Mouse (Mus musculus) gastrocnemius, adult 2 months (tissue): ENCODE measurements around the gene Arhgap32. TPM values are rescaled to one million over a fixed set of nuclear protein-coding genes. Genes with fewer than 3 reads are reported as not detected.

Experiments
- DNase-seq: peaks from one replicate; pipeline ENCODE4 v3.0.0; 2022
- H3K27ac ChIP-seq: fragments of 200-600 bp; 2 replicates; pipeline ENCODE4 v1.8.1; 2022; ENCODE audit warnings: mild to moderate bottlenecking
- H3K4me3 ChIP-seq: fragments of 200-600 bp; 2 replicates; pipeline ENCODE4 v1.8.1; 2022; ENCODE audit warnings: mild to moderate bottlenecking, moderate library complexity
- CTCF ChIP-seq: fragments of 200-600 bp; IDR thresholded peaks from 2 replicates; pipeline ENCODE4 v1.8.1; 2022; ENCODE audit warnings: antibody characterized with exemption, mild to moderate bottlenecking, moderate library complexity
- intact Hi-C: fragments of 180-260 bp; cut with DNase I; formaldehyde crosslinking; loops from one replicate; pipeline ENCODE4 v1.15.1; 2025
- total RNA-seq, 2 experiments: library from RNA; stranded (reverse); gene quantifications; 2 replicates each; pipeline ENCODE4 v1.2.3; 2021

Gene Arhgap32
- total RNA-seq, 2 experiments from 2014 or later: 6.6 to 7.6 TPM

DNA sequence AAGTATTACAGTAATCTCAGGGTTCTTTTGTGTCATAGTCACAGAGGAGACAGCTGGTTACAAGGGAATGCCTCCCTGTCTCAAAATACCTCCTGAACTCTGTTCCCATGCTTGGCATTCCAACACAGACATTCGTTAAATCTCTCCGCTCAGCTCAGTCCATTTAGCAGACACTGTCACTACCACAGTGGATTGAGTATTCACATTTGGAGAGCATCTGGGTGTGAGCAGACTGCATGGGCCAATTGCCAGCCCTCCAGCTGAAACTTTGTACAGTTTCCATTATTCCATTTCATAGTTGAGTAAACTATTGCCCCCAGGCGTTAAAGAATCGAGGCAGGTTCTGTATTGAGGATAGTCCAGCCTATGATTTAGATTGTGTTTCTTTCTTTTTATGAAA, 60.7 kb downstream of the Arhgap32 start:
- no peak overlapping the region for H3K4me3 ChIP-seq
- no peak for TF ChIP-seq CTCF
- peak; percentile 23 for DNase-seq
- H3K27ac ChIP-seq: no peak overlapping the region
- intact Hi-C loops: no loop called here

- intact Hi-C loops: no loop called here
- DNase-seq: no peak
- no peak overlapping the region for H3K4me3 ChIP-seq
- H3K27ac ChIP-seq: no peak overlapping the region
- no peak for TF ChIP-seq CTCF
Measured at GRCm38 (mm10) chr9:32181170-32181569, 65.2 kb downstream of the Arhgap32 start.

DNA sequence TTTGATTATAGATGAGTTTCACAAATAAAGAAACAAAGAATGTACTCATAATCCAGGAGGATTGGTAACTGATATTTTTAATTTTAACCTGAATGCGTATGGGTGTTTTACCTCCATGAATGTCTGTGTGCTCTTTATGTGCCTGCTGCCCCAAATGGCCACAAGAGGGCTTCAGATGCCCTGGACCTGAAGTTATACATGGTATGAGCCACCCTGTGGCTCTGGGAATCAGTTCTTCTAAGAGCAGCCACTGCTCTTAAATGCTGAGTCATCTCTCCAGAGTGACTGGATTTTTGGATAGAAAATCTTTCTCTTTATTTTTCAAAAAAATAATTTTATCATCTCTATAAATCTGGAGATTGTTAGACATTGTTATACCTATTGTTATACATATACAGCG, 70.6 kb downstream of the Arhgap32 start:
- DNase-seq: no peak
- Histone ChIP-seq H3K27ac (no peak overlapping the region), H3K4me3 (no peak overlapping the region)
- TF ChIP-seq CTCF: peak; percentile 34
- intact Hi-C loops: no loop called here

- no peak for DNase-seq
- Histone ChIP-seq H3K27ac (no peak overlapping the region), H3K4me3 (no peak overlapping the region)
- TF ChIP-seq CTCF: no peak
- intact Hi-C loops: no loop called here
Measured at GRCm38 (mm10) chr9:32192295-32193073, 76.5 kb downstream of the Arhgap32 start.

GRCm38 (mm10) chr9:32204450-32204990, 88.6 kb downstream of the Arhgap32 start:
- no peak for DNase-seq
- intact Hi-C loops: no loop called here
- H3K27ac ChIP-seq: no peak overlapping the region
- TF ChIP-seq CTCF: no peak
- no peak overlapping the region for H3K4me3 ChIP-seq

- DNase-seq: no peak
- Histone ChIP-seq H3K4me3 (no peak overlapping the region), H3K27ac (no peak overlapping the region)
- TF ChIP-seq CTCF: no peak
- intact Hi-C loops: no loop called here
Measured at GRCm38 (mm10) chr9:32207133-32207532, 91.2 kb downstream of the Arhgap32 start.

DNA sequence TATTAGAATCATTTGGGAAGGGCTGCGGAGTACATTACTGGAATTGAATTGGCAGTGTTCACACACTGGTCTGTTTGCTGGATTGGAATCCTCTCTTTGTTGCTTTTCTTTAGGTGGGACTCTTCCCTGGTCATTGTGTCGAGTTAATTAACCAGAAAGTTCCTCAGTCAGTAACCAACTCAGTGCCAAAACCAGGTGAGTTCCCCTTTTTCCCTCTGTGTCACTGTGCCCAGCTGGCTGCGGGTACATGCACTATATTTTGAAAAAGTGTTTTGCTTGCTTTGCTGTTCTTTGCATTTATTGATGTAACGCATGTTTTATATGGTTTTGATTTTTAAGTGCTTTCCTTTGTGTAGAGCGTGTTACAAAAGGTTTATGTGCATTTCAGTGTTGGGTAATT, 92.1 kb downstream of the Arhgap32 start:
- intact Hi-C loops: no loop called here
- H3K27ac ChIP-seq: no peak overlapping the region
- DNase-seq: no peak
- no peak overlapping the region for H3K4me3 ChIP-seq
- TF ChIP-seq CTCF: no peak

DNA sequence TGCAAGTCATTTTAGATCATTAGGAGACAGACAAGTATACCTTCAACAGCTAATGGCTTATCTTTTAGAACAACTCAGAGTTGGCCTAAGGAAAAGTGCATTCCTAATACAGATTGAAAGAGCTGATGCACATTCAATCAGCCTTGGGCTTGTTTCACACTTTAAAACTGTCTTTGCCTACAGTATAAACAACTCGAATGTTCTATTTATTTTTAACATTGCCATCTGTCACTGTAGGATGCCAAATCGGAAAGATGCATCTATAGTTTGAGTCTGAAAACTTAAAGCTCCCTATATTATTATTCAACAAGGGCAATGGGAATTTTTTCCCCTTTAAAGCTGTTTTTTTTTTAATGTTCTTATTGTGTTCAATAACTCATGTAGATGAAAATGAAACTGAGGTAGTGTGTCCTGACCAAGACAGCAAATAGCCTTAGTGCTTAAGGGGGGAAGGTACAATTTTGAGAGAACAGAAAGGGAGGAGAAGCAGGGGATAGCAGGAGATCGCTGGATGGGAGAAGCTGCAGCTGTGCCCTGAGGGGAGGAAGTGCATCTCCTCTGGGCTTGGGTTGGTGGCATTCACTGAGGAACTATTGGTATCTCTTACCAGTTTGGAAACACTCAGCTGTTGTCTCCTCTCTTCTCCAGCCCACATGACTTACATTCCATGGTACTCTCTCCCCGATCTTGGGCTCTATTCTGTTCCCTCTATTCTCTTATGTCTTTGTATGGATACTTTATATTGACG, 101.1 kb downstream of the Arhgap32 start:
- no peak for TF ChIP-seq CTCF
- no peak overlapping the region for H3K4me3 ChIP-seq
- intact Hi-C loops: no loop called here
- no peak for DNase-seq
- H3K27ac ChIP-seq: no peak overlapping the region

DNA sequence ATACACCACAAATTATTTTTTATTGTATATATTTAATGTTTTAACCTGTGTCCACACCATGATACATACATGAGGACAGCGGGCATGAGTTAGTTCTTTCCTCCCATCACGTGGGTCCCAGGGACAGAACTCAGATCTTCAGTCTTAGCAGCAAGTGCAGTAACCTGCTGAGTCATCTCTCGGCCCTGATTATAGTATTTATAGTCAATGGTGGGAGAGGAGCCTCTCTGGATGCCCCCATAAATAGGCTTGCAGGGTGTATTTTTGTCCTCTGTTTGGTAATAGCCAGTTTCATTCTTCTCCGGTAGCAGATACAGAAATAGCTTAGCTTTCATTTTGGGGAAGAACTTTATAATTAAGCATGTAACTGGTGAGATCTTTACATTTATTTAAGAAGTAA, 103.5 kb downstream of the Arhgap32 start:
- intact Hi-C loops: no loop called here
- no peak overlapping the region for H3K4me3 ChIP-seq
- no peak for TF ChIP-seq CTCF

DNA sequence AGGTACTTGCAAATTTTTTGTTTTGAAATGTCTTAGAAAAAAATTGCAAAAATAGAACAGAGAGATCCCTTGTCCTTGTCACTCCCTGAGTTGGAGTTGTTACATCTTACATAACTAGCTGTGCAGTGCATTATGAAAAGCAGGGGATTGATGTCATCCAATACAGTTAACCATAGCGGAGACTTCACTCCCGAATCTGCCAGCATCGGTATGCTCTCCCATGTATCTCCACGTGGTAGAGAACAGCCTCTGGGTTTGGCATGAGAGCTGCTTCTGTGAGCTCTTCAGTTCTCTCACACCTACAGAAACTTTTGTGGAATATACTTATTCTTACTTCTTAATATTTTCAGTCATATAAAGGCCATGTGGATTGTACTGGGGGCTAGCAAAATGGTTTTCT, 106.2 kb downstream of the Arhgap32 start:
- TF ChIP-seq CTCF: no peak
- intact Hi-C loops: no loop called here
- no peak for DNase-seq
- Histone ChIP-seq H3K4me3 (no peak overlapping the region), H3K27ac (no peak overlapping the region)

More for the DNA sequence above, 103.5 kb downstream of the Arhgap32 start:
- H3K27ac ChIP-seq: no peak overlapping the region
- no peak for DNase-seq

DNA sequence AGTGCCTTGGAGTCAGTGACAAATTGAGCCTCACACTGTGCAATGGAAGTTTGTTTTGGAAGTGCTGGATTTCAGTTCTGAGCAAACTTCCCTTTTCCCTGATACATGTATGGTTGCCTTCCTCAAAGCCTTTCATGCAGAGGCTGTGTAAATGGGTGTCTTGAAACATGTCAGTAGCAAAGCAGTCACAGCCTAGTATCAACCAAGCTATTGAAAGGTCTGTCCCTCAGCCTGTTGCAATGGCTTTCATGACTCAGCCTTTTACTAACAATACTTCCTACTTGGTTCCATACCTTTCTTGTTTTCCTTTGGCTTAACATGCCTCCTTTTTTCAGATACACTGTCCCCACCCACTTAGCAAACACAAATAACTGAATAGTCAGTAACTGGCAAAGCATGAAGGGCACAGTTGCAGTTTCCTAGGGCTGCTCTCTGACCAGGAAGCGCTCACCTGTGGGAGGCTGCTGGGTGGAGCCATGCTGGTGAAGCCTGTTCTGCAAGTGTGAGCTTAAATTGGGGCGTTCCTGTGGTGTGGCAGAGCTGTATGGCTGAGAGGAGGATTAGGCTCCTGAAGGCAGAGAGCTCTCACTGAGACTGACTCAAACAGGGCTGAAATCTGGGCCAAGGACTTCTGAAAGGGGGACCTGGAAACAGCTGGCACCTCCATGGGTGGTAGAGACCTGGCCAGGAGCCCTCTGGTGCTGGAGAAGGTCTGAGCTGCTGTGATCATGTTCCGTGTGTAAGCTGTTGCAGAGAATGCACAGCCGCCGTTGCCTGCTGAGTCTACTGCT, 108.0 kb downstream of the Arhgap32 start:
- intact Hi-C loops: no loop called here
- TF ChIP-seq CTCF: no peak
- DNase-seq: peak; percentile 36
- H3K27ac ChIP-seq: peak overlapping the region; percentile 48; the same call in 1 of the 2 replicates
- H3K4me3 ChIP-seq: peak overlapping the region; percentile 47

- Histone ChIP-seq H3K27ac (peak overlapping the region; percentile 32; the same call in 1 of the 2 replicates), H3K4me3 (peak overlapping the region; percentile 47)
- intact Hi-C loops: no loop called here
- no peak for DNase-seq
- TF ChIP-seq CTCF: no peak
Measured at GRCm38 (mm10) chr9:32224937-32225336, 109.0 kb downstream of the Arhgap32 start.

GRCm38 (mm10) chr9:32225584-32225983, 109.6 kb downstream of the Arhgap32 start:
- DNase-seq: no peak
- Histone ChIP-seq H3K27ac (no peak overlapping the region), H3K4me3 (no peak overlapping the region)
- no peak for TF ChIP-seq CTCF
- intact Hi-C loops: no loop called here
